Comparison of ENCODE assay signal across 9 mouse cellular contexts in the genomic region with DNA sequence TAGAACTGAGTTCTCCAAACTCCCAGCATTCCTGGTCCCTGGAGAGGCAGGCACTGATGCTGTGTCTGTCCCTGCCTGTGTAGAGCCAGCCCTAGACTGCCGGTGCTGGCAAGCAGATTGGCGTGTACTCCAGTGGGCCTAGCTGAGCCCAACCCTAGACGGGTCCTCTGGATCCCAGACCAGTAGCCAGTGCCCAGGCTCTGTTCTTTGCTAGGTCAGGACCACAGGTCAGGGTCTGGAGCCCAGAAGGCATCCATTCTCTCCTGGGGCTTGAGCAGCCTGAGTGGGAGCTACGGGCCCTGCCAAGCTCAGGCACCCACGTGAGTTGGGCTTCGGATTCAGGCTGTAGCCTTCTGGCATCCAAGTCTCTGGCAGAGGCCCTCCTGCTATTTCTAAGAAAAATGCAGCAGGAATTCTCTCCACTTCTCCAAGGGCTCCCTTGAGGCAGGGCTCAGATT. TPM values are rescaled to one million over a fixed set of nuclear protein-coding genes. Genes with fewer than 3 reads are reported as not detected.
DNase-seq lines count a peak whose midpoint lies in the region; ATAC-seq and TF ChIP-seq lines count a peak whose summit lies in the region.
"Had no signal": no experiment of that assay in that cellular context is flagged by ENCODE, and none has a peak within 500 bp of the region (broad histone marks: within the 10 kb centered on the region; RNA-seq: fewer than 3 reads in every experiment).

No protein-coding gene starts in this region.

- WGBS in hindbrain, postnatal 0 days = 24% methylated on average over 6 of the region's 6 CpGs
- WGBS in lung, embryonic 16.5 days = 25% methylated on average over 6 of the region's 6 CpGs
- 32% methylated on average over 6 of the region's 6 CpGs for WGBS in stomach, postnatal 0 days

- no peaks in the 10 kb centered on the region for H3K9me3 ChIP-seq in hindbrain, postnatal 0 days (ENCODE audit: low read length)
- H3K9me3 ChIP-seq in lung, embryonic 16.5 days (ENCODE audit: control insufficient read depth, low read length) = no peaks in the 10 kb centered on the region
- H3K9me3 ChIP-seq in stomach, postnatal 0 days (ENCODE audit: control insufficient read depth, low read length) = no peaks in the 10 kb centered on the region
- H3K9me3 ChIP-seq: megakaryocyte, embryonic 14.5 days had no signal

- ATAC-seq in hindbrain, postnatal 0 days = peak; percentile 61
- peak; percentile 23 for ATAC-seq in lung, embryonic 16.5 days (ENCODE audit: low read depth)
- ATAC-seq in stomach, postnatal 0 days (ENCODE audit: low FRiP score, low TSS enrichment) = no peak

- TF ChIP-seq EP300 in stomach, postnatal 0 days (optimal IDR thresholded peaks at IDR 0.05) = no peak

- peak overlapping the region; percentile 52; the same call in 1 of the 2 replicates for H3K27ac ChIP-seq in hindbrain, postnatal 0 days
- H3K27ac ChIP-seq in lung, embryonic 16.5 days (ENCODE audit: low read length) = peak overlapping the region; percentile 69
- peak overlapping the region; percentile 83 for H3K27ac ChIP-seq in stomach, postnatal 0 days (replicated peaks)

- H3K4me2 ChIP-seq in hindbrain, postnatal 0 days (ENCODE audit: low read depth, low read length) = no peak overlapping the region
- H3K4me2 ChIP-seq in lung, embryonic 16.5 days (ENCODE audit: low read depth, low read length) = no peak overlapping the region
- H3K4me2 ChIP-seq in stomach, postnatal 0 days (replicated peaks; ENCODE audit: low read depth) = no peak overlapping the region

- H3K36me3 ChIP-seq in hindbrain, postnatal 0 days (ENCODE audit: insufficient read depth, low read length) = no peaks in the 10 kb centered on the region
- no peaks in the 10 kb centered on the region; the same call in 1 of the 2 replicates for H3K36me3 ChIP-seq in lung, embryonic 16.5 days (ENCODE audit: control insufficient read depth, insufficient read depth, low read length)
- no peaks in the 10 kb centered on the region; the same call in 1 of the 2 replicates for H3K36me3 ChIP-seq in stomach, postnatal 0 days (ENCODE audit: control insufficient read depth, insufficient read depth, low read length)

- no peak overlapping the region; the same call in 1 of the 2 replicates for H3K9ac ChIP-seq in hindbrain, postnatal 0 days (replicated peaks; ENCODE audit: low read length)
- H3K9ac ChIP-seq in lung, embryonic 16.5 days (ENCODE audit: low read length) = 0 out of 2 replicates have a peak overlapping the region, but pooled peaks have one; percentile 33
- H3K9ac ChIP-seq in stomach, postnatal 0 days (ENCODE audit: low read length) = peak overlapping the region; percentile 38; the same call in 1 of the 2 replicates

- DNase-seq in embryo, embryonic 10 days (ENCODE audit: low spot score) = peak; percentile 56
- no peak for DNase-seq in embryo, embryonic 9.5 days (ENCODE audit: extremely low spot score)
- DNase-seq in adipocyte (ENCODE audit: low spot score) = peak; percentile 59
- DNase-seq in frontal cortex, postnatal 14 days (ENCODE audit: low spot score in 2 of 2) = peak; percentile 41 to 48
- peak; percentile 58 for DNase-seq in hindbrain, postnatal 0 days (ENCODE audit: low spot score)
- no peak for DNase-seq in stomach, postnatal 0 days (ENCODE audit: low spot score)
- DNase-seq in urinary bladder, postnatal 14 days (ENCODE audit: low spot score) = no peak

- H3K4me1 ChIP-seq in hindbrain, postnatal 0 days (ENCODE audit: insufficient read depth, low read length) = peaks cover 47% of the 10 kb centered on the region
- peaks cover 94% of the 10 kb centered on the region for H3K4me1 ChIP-seq in lung, embryonic 16.5 days (replicated peaks; ENCODE audit: control insufficient read depth, insufficient read depth, low read length)
- H3K4me1 ChIP-seq in stomach, postnatal 0 days (replicated peaks; ENCODE audit: control insufficient read depth, insufficient read depth) = peaks cover 53% of the 10 kb centered on the region
- H3K4me1 ChIP-seq: megakaryocyte, embryonic 14.5 days had no signal

- no peak for TF ChIP-seq CTCF in hindbrain, postnatal 0 days (IDR thresholded peaks at IDR 0.05; ENCODE audit: low read depth)
- no peak for TF ChIP-seq CTCF in stomach, postnatal 0 days (IDR thresholded peaks at IDR 0.05; ENCODE audit: low read depth)

- H3K4me3 ChIP-seq in hindbrain, postnatal 0 days (ENCODE audit: low read length) = no peak overlapping the region
- no peak overlapping the region for H3K4me3 ChIP-seq in lung, embryonic 16.5 days (ENCODE audit: low read length)
- no peak overlapping the region for H3K4me3 ChIP-seq in stomach, postnatal 0 days (ENCODE audit: low read depth, low read length)
- H3K4me3 ChIP-seq: megakaryocyte, embryonic 14.5 days had no signal

- H3K27me3 ChIP-seq in hindbrain, postnatal 0 days (ENCODE audit: insufficient read depth, low read length) = no peaks in the 10 kb centered on the region
- H3K27me3 ChIP-seq in lung, embryonic 16.5 days (ENCODE audit: control insufficient read depth, insufficient read depth, low read depth, low read length) = no peaks in the 10 kb centered on the region
- no peaks in the 10 kb centered on the region for H3K27me3 ChIP-seq in stomach, postnatal 0 days (ENCODE audit: control insufficient read depth, insufficient read depth, low read length)

RNA-seq across cellular contexts. Expression of gene Sema3f, which starts 10.1 kb away (rescaled TPM):
- 65.4 and 81.3 TPM in 2 replicates for total RNA-seq in hindbrain, postnatal 0 days (2014; rRNA removed)
- 7.5 and 8.7 TPM in 2 replicates for polyA plus RNA-seq in hindbrain, postnatal 0 days (2015; fragmentation: Nextera tagmentation; extraction: Ambion mirVana)
- polyA plus RNA-seq in lung, embryonic 16.5 days (2015; fragmentation: Nextera tagmentation; extraction: Ambion mirVana) = 10.4 and 11.8 TPM in 2 replicates
- 11.7 and 15.1 TPM in 2 replicates for polyA plus RNA-seq in stomach, postnatal 0 days (2015; fragmentation: Nextera tagmentation; extraction: Ambion mirVana)

RNA-seq across cellular contexts. Expression of gene Gnat1, which starts 20.6 kb away (rescaled TPM):
- 0.52 TPM in 1 of 2 replicates, not detected in the other for total RNA-seq in hindbrain, postnatal 0 days (2014; rRNA removed)
- polyA plus RNA-seq in hindbrain, postnatal 0 days (2015; fragmentation: Nextera tagmentation; extraction: Ambion mirVana) = 2.4 and 2.7 TPM in 2 replicates
- 0.65 and 1.2 TPM in 2 replicates for polyA plus RNA-seq in lung, embryonic 16.5 days (2015; fragmentation: Nextera tagmentation; extraction: Ambion mirVana)
- polyA plus RNA-seq in stomach, postnatal 0 days (2015; fragmentation: Nextera tagmentation; extraction: Ambion mirVana) = 2.1 and 2.9 TPM in 2 replicates

RNA-seq across cellular contexts. Expression of gene Slc38a3, which starts 30.8 kb away (rescaled TPM):
- 102 and 134 TPM in 2 replicates for total RNA-seq in hindbrain, postnatal 0 days (2014; rRNA removed)
- 52.1 and 54.5 TPM in 2 replicates for polyA plus RNA-seq in hindbrain, postnatal 0 days (2015; fragmentation: Nextera tagmentation; extraction: Ambion mirVana)
- 4.5 and 5.4 TPM in 2 replicates for polyA plus RNA-seq in lung, embryonic 16.5 days (2015; fragmentation: Nextera tagmentation; extraction: Ambion mirVana)
- 0.95 and 1.1 TPM in 2 replicates for polyA plus RNA-seq in stomach, postnatal 0 days (2015; fragmentation: Nextera tagmentation; extraction: Ambion mirVana)

Comparison
In these comparisons a context has a peak if more than half of its experiments do, and no peak if none do; other contexts are left out.
1. DNase-seq: peak in embryo, embryonic 10 days (single experiment), adipocyte (single experiment), frontal cortex, postnatal 14 days (2 of 2) and hindbrain, postnatal 0 days (single experiment); none in embryo, embryonic 9.5 days (single experiment), stomach, postnatal 0 days (single experiment) and urinary bladder, postnatal 14 days (single experiment).
2. Peak in every context shown above with its lines, with median percentiles within 50 percentile points of each other: H3K27ac ChIP-seq.